Mouse (Mus musculus): ENCODE measurements around the gene Rad18.
A peak's percentile ranks its signal among the peaks of the same experiment; 100 is the strongest.

Rad18 gene

DNA sequence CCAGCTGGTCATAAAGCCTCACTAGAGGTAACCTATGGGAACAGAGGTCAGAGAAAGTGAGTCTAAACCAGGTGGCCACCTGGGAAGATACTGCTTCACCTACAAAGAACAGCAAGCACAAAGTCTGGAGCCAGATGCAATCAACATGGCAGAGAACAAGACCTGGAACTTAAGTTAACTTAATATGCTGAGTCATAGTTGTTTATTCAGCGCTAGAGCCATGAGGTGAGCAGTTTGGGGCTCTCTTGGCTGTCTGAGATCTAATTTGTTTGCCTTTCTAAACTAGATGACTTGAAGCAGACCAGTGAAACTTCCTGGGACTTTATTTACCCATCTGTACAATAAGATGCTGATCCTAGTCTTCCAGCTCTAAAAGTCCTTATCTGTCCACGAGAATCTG is 12.4 kb downstream of the Rad18 start:
- no peak for DNase-seq (ENCODE audit: low spot score in 2 of 2)

GRCm38 (mm10) chr6:112632071-112632470 is 64.4 kb downstream of the Rad18 start:
- DNase-seq (ENCODE audit: low spot score in 2 of 2) = no peak

DNA sequence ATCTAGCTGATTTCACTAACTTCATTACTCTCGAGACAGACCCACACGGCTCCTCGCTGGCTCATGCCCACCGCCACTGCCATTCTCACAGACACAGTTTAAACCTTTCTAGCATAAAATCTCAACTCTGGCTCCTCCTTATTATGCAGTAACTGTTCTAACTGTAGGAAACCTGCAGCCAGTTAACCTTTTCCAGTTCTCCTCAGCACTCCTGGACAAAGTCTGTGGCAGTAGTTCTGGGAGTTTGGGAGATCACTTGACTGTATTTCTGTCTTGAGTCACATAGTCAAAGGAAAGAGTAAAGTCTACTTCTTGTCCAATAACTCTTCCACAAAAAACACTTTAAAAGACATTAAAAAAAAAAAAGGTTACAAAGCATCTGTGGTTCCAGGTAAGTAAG is 66.2 kb downstream of the Rad18 start:
- no peak for DNase-seq (ENCODE audit: low spot score in 2 of 2)

DNA sequence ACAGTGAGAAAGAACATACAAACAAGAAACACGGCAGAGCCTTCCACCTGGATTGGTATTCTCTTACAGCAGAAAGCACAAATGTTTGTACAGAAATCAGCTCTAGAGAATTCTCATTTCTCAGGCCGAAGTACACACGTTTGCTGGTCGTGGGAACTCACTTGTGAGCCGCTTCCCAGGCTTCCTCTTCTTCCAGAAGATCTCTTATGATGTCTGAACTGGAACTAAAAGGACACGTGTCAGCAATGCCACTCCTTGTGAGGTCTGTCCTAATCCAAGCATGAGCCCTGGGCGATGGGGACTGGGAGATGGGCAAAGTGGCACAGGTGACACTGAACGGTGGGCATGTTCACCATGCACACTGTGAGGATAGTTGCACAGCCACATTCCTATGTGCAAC is 68.2 kb downstream of the Rad18 start:
- DNase-seq (ENCODE audit: low spot score in 2 of 2) = no peak

DNA sequence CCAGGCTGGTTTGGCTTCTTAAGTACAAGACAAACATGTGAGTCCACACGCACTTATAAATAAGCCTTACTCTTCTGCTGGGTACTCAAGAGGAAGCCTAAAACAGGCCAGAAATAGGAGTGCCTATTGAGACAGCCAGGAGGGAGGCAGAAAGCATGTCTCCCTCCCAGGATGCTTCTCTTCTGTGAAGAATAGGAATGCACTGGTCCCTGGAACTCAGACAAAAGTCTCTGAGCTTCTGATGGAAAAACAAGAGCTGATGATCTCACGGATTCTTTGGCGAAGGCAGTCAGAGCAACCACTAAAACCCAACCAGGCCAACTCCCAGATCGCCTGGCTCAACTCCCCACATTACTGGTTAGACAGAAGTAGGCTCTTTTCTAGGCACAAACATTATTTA is 74.2 kb downstream of the Rad18 start:
- DNase-seq (ENCODE audit: low spot score in 2 of 2) = no peak

DNA sequence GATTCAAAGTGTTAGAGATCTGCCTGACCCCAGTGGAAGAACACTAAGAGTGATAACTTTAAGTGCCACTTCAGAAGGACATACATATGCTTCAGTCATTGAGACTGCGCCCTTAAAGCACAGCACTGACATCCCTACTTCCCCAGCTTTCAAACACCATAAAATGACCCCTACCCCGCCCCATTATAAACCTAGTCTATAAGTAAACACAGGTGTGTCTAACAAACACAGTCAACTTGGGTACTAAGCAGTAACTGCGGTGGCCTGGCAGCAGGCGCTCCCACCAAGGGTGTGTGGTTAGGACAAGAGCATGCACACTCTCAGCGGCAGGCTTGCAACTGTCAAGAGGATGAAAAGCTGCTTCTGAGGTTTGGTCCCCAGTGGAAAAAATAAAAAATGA is 76.5 kb downstream of the Rad18 start:
- no peak for DNase-seq (ENCODE audit: low spot score in 2 of 2)

GRCm38 (mm10) chr6:112617728-112618318 is 78.7 kb downstream of the Rad18 start:
- no peak for DNase-seq (ENCODE audit: low spot score in 2 of 2)

DNA sequence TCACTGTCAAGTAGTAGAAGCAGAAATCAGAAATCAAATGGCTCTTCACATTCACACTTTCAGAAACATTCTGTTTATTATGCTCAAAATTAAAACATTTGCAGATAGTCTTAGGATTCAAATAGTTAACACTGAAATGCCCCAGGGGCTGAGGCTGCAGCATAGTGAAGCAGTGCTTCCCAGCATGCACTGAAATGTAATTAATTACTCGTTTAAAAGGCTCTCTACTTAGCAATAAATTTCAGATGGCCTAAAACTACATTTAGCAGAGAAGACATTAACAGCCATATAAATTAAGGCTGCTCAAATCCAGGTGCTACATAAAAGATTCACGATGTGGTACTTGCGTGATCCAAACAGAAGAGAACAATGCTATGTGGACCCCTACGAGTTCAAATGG is 87.5 kb downstream of the Rad18 start:
- no peak for DNase-seq (ENCODE audit: low spot score in 2 of 2)

DNA sequence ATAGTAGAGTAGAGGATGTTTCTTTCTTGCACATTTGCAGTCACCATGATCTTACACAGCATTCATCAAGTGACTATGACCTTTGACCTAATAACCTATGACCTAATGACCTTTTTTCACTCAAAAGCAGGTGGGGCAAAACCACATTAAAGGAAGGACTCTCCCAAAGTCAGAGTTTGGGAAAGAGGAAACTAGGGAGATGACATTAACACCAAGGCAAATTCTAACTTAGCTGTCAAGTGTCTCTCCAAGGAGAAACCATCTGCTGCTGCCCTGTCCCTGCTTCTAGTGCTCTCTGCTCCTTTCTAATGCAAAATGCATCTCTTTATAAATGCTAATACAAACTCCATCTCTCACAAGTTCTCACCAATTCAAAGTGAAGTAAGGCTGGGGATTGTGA is 92.6 kb downstream of the Rad18 start:
- peak in 1 of 2 experiments; percentile 0 for DNase-seq (ENCODE audit: low spot score in 2 of 2)

DNA sequence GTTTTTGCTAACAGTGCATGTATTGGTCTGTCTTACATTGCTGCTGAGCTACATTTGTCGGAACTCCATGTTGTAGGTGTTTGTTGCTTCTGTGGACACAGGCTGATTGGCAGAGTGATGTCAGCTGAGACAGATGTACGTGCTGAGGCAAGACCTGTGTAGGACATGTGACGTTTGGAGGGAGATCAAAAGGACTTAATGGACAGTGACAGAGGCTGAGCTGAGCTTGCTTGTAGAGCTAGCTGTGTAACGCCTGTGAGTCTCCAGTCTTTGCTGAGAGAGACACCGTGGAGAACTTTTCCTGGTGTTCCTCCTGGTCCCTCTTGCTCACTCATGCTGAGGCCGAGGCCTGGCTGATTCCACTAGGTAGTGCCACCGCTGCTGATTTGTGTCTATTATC is 101.5 kb downstream of the Rad18 start:
- peak in 1 of 2 experiments; percentile 13 for DNase-seq (ENCODE audit: low spot score in 2 of 2)

GRCm38 (mm10) chr6:112587912-112588311 is 108.6 kb downstream of the Rad18 start:
- DNase-seq (ENCODE audit: low spot score in 2 of 2) = no peak

- no peak for DNase-seq (ENCODE audit: low spot score in 2 of 2)
Observed at GRCm38 (mm10) chr6:112586999-112587398, 109.5 kb downstream of the Rad18 start.

DNA sequence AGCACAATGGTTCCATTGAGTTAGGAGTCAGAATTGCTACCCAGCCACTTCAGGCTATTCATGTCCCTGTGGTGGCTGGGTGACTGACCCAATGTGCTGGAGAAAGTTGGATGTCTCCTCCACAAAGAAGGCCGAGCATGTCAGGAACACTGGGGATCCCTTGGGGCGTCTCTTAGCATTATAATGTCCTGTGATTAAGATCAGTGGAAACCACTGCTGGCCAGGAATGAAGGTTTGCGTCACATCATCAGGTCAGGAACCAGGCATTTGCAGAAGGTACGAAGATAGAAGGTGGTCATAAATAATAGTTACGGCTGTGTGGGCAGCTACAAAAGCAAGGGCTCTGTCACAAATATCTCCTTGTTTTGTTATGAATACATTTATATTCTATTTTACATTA is 111.5 kb downstream of the Rad18 start:
- no peak for DNase-seq (ENCODE audit: low spot score in 2 of 2)

DNA sequence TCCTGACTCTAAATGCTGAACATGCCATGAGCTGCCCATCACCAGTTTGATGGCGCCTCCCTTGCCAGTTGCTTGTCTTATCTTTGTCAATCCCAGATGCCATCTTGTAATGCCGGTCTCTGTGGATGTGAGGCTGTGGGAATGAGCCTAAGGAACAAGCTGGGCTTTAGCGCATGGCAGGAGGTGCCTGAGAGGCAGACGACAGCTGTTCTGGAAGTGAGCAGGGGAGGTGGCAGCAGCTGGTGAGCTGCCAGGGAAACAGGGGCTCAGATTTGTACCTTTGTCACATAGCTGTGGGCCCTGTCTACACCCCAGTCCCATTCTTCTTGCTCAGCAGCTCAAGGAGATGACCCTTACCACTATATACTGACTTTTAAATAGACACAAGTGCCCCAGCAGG is 114.5 kb downstream of the Rad18 start:
- no peak for DNase-seq (ENCODE audit: low spot score in 2 of 2)

- DNase-seq (ENCODE audit: low spot score in 2 of 2) = no peak
Observed at GRCm38 (mm10) chr6:112577198-112577597, 119.3 kb downstream of the Rad18 start.

DNA sequence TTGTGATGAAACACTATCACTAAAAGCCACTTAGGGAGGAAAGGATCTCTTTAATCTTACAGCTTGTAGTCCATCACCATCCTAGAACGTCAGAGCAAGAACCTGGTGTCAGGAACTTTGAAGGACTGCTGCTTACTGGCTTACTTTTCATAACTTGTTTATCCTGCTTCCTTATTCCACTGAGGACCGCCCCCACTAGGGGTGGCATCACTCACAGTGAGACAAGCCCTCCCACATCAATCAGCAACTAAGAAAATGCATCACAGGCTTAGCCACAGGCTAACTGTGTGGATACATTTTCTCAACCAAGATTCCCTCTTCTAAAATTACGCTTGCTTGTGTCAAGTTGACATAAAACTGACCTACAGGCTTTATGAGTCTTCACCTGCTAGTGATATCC is 121.9 kb downstream of the Rad18 start:
- no peak for DNase-seq (ENCODE audit: low spot score in 2 of 2)

DNA sequence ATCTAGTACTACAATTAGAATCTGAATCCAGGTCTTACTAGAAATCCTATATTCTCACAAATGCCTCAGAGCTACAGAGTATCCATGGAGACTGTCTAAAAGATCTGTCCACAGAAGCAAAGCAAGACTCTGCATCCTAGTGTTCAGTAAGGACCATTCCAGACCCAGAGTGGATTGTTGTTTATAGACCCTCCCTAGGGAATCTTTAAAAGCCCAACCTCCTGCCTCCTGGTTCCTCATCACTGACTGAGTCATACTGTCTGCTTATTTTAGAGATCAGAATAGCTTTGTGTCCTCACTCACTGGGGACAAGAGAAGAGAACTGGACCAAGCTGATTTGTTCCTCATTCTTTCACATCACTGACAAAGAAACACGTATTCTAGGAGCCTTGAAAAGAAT is 126.1 kb downstream of the Rad18 start:
- DNase-seq (ENCODE audit: low spot score in 2 of 2) = no peak

Measured in spleen, postnatal 4 days (tissue).